Mouse (Mus musculus): ENCODE measurements around the gene Cd3e.

- no peak for TF ChIP-seq CTCF (conservative IDR thresholded peaks at IDR 0.05; ENCODE audit: low read length)
- TF ChIP-seq POU5F1 (IDR thresholded peaks at IDR 0.05; ENCODE audit: borderline replicate concordance, low read length) = peak; percentile 29; the same call in 1 of the 2 replicates
These were observed 55.0 kb downstream of the Cd3e start for GRCm38 (mm10) chr9:44954432-44954831.
